Mouse (Mus musculus): ENCODE results near the gene Gm10065. TPM values are rescaled to one million over a fixed set of nuclear protein-coding genes. Genes with fewer than 3 reads are reported as not detected.
A peak's percentile ranks its signal among the peaks of the same experiment; 100 is the strongest.
"Not testable (repeated sequence)": the region's sequence is repeated elsewhere in the genome, so short reads cannot be mapped to it uniquely, and the experiment has no call there.

Gene Gm10065
- total RNA-seq (2012; rRNA removed) (not detected in 2 replicates), polyA plus RNA-seq (2012; ENCODE audit: insufficient read depth in 1 of 2, insufficient read length in 2 of 2, low read depth in 1 of 2, low replicate concordance in 2 of 2, missing spikeins in 1 of 2) (not detected)

DNA sequence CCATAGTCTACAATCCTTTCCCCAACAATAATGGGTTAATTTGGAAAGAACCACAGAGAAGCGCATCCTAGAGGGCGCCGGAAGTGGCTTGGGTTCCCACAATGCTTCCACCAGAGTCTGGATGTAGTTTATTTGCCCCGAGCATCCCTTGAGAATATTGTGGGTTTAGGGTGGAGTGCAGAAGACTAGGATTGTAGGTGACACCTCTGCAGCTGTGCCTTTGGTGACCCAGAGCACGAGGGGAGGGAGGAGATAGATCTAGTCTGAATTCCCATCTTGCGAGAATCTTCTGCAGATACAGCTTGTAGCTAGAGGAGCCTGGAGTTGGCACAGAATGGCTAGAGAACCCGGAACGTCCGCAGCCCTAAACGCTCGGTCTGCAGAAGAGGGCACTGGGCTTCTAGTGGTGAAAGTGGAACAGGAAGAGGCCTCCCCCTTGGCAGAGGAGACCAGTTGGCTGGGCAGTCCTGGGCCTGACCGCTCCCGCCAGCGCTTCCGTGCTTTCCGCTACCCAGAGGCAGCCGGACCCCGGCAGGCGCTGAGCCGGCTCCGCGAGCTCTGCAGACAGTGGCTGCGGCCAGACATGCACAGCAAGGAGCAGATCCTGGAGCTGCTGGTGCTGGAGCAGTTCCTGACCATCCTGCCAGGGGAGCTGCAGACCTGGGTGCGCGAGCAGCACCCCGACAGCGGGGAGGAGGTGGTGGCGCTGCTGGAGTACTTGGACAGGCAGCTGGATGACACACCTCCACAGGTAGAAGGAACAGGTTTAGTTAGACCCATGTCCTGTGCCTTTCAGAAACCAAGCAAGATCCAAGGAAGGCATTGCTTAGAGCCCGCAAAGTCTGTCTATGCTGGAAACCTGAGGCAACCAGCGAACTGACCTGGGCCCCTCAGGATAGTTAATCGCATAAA lies at the start of gene Gm10065, which contains the start of gene Zkscan4:
Gene Gm10065 (minus strand): TSS at position 683 of the 912 bp plus-strand sequence.
Gene Zkscan4 (plus strand): TSS at position 149 of the 912 bp plus-strand sequence.
- H3K27ac ChIP-seq (ENCODE audit: control insufficient read depth, low read depth, low read length); DNase-seq (ENCODE audit: low read depth, low spot score); H3K79me2 ChIP-seq (ENCODE audit: control insufficient read depth, insufficient read depth, low read length, poor library complexity); H3K9me3 ChIP-seq (replicated peaks; ENCODE audit: insufficient read depth, low read length); H3K4me3 ChIP-seq (ENCODE audit: control insufficient read depth in 1 of 2, insufficient read depth in 1 of 2, low read depth in 2 of 2, low read length in 2 of 2); H3K9ac ChIP-seq (ENCODE audit: control insufficient read depth, low read depth, low read length, poor library complexity, severe bottlenecking); H3K27me3 ChIP-seq (ENCODE audit: control insufficient read depth in 1 of 2, insufficient read depth in 2 of 2, low read length in 2 of 2); H3K36me3 ChIP-seq (ENCODE audit: control insufficient read depth in 1 of 2, insufficient read depth in 2 of 2, low read length in 2 of 2); H3K4me1 ChIP-seq (ENCODE audit: control insufficient read depth in 1 of 2, insufficient read depth in 2 of 2, low read length in 2 of 2): not testable (repeated sequence)

DNA sequence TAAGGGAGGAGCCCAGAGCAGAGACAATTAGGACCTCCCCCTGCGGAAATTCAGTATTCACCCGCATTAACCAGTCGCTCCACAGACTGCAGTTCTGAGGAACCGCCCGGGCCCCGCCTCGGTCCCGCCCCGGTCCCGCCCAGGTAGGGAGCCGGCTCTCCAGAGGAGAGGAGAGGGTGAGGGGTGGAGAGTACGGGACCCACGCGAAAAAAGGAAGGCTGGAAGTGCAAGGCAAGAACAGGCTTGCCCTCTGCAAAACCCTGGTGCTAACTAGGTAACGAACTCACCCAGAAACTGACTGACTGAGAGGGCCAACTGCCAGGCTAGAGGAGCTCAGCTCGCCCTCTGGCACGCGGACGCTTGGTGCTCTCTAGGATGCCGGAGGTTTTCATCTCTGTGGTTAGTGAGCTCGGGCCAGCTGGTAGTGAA lies 27.0 kb upstream of the Gm10065 start:
- DNase-seq (ENCODE audit: low read depth, low spot score): peak; percentile 95
- peak overlapping the region; percentile 82 to 88 for H3K4me3 ChIP-seq (ENCODE audit: control insufficient read depth in 1 of 2, insufficient read depth in 1 of 2, low read depth in 2 of 2, low read length in 2 of 2)
- peaks cover 0 to 5% of the 10 kb centered on the region in 2 experiments; a peak in 2 of 4 replicates for H3K36me3 ChIP-seq (ENCODE audit: control insufficient read depth in 1 of 2, insufficient read depth in 2 of 2, low read length in 2 of 2)
- H3K4me1 ChIP-seq (ENCODE audit: control insufficient read depth in 1 of 2, insufficient read depth in 2 of 2, low read length in 2 of 2): peaks cover 0 to 3% of the 10 kb centered on the region in 2 experiments; a peak in 2 of 4 replicates
- H3K27ac ChIP-seq (ENCODE audit: control insufficient read depth, low read depth, low read length): peak overlapping the region; percentile 64
- no peaks in the 10 kb centered on the region for H3K27me3 ChIP-seq (ENCODE audit: control insufficient read depth in 1 of 2, insufficient read depth in 2 of 2, low read length in 2 of 2)
- no peaks in the 10 kb centered on the region for H3K9me3 ChIP-seq (replicated peaks; ENCODE audit: insufficient read depth, low read length)
- peak overlapping the region; percentile 77 for H3K9ac ChIP-seq (ENCODE audit: control insufficient read depth, low read depth, low read length, poor library complexity, severe bottlenecking)
- no peaks in the 10 kb centered on the region; the same call in 1 of the 2 replicates for H3K79me2 ChIP-seq (ENCODE audit: control insufficient read depth, insufficient read depth, low read length, poor library complexity)
- TF ChIP-seq USF1 (IDR thresholded peaks at IDR 0.05; ENCODE audit: low read depth, low read length) (no peak), SIN3A (IDR thresholded peaks at IDR 0.05; ENCODE audit: low read length) (peak; percentile 55; the same call in 1 of the 2 replicates), SMC3 (IDR thresholded peaks at IDR 0.05; ENCODE audit: low read depth, low read length) (no peak), ZNF384 (IDR thresholded peaks at IDR 0.05; ENCODE audit: low read depth, low read length) (no peak), RCOR1 (IDR thresholded peaks at IDR 0.05; ENCODE audit: low read depth, low read length) (no peak), UBTF (IDR thresholded peaks at IDR 0.05; ENCODE audit: borderline replicate concordance, insufficient read depth, low read depth, low read length) (no peak), EP300 (IDR thresholded peaks at IDR 0.05; ENCODE audit: low read depth in 1 of 2, low read length in 2 of 2) (no peak), POLR2A (IDR thresholded peaks at IDR 0.05; ENCODE audit: control insufficient read depth in 1 of 2, insufficient read depth in 1 of 2, low read depth in 1 of 2, low read length in 2 of 2, poor library complexity in 1 of 2) (peak; percentile 69 to 89), KAT2A (conservative IDR thresholded peaks at IDR 0.05; ENCODE audit: low read depth, low read length) (no peak), MYC (IDR thresholded peaks at IDR 0.05; ENCODE audit: low read depth, low read length) (peak; percentile 90), MAFK (IDR thresholded peaks at IDR 0.05; ENCODE audit: borderline replicate concordance, low read depth, low read length) (no peak), TAL1 (IDR thresholded peaks at IDR 0.05; ENCODE audit: low read length) (no peak), ZKSCAN1 (IDR thresholded peaks at IDR 0.05; ENCODE audit: low read depth, low read length) (no peak), CHD1 (IDR thresholded peaks at IDR 0.05; ENCODE audit: low read depth, low read length) (no peak), ELF1 (IDR thresholded peaks at IDR 0.05; ENCODE audit: low read depth, low read length) (0 out of 2 replicates have a peak, but pooled peaks have one; percentile 25), BHLHE40 (IDR thresholded peaks at IDR 0.05; ENCODE audit: borderline replicate concordance, low read depth, low read length) (no peak), CHD2 (IDR thresholded peaks at IDR 0.05; ENCODE audit: low read length) (no peak), NRF1 (IDR thresholded peaks at IDR 0.05; ENCODE audit: insufficient read depth, low read depth, low read length, poor library complexity, severe bottlenecking) (no peak), TCF12 (IDR thresholded peaks at IDR 0.05; ENCODE audit: low read depth, low read length) (no peak), POLR2AphosphoS5 (IDR thresholded peaks at IDR 0.05; ENCODE audit: borderline replicate concordance, low read depth, low read length) (no peak), MAZ (IDR thresholded peaks at IDR 0.05; ENCODE audit: low read depth, low read length) (no peak), GATA1 (IDR thresholded peaks at IDR 0.05; ENCODE audit: low read depth, low read length) (no peak), MAX (IDR thresholded peaks at IDR 0.05; ENCODE audit: low read length) (peak; percentile 88), GABPA (IDR thresholded peaks at IDR 0.05; ENCODE audit: low read depth, low read length) (no peak), ETS1 (IDR thresholded peaks at IDR 0.05; ENCODE audit: low read depth, low read length) (no peak), JUND (IDR thresholded peaks at IDR 0.05; ENCODE audit: low read depth, low read length) (no peak), E2F4 (IDR thresholded peaks at IDR 0.05; ENCODE audit: borderline replicate concordance, low read depth, low read length) (no peak), ZC3H11A (IDR thresholded peaks at IDR 0.05; ENCODE audit: low read depth, low read length) (no peak), USF2 (IDR thresholded peaks at IDR 0.05; ENCODE audit: borderline replicate concordance in 1 of 2, insufficient read depth in 1 of 2, low read depth in 1 of 2, low read length in 2 of 2) (no peak)

Data from MEL (cell line).